Mouse (Mus musculus) intestine, postnatal 0 days (tissue): ENCODE results near the gene Nmt1. TPM values are rescaled to one million over a fixed set of nuclear protein-coding genes. Genes with fewer than 3 reads are reported as not detected.

Experiments used
- ATAC-seq: fragments of 200-750 bp; cut with Nextera tagmentation; 2 replicates; pipeline ENCODE4 v1.8.0; 2017; ENCODE audit warnings: mild to moderate bottlenecking, moderate TSS enrichment, moderate library complexity
- H3K27ac ChIP-seq: fragments of 300-500 bp; sonication (generic); 2 replicates; pipeline ENCODE4 v1.5.1; 2014; ENCODE audit warnings: mild to moderate bottlenecking, low read depth, low read length, moderate library complexity
- H3K27me3 ChIP-seq: fragments of 300-500 bp; sonication (generic); replicated peaks from 2 replicates; pipeline ENCODE4 v1.6.1; 2014; ENCODE audit warnings: low read length, mixed read lengths; ENCODE audit not compliant: control insufficient read depth, insufficient read depth
- H3K36me3 ChIP-seq: fragments of 300-500 bp; sonication (generic); 2 replicates; pipeline ENCODE4 v1.6.1; 2014; ENCODE audit warnings: mild to moderate bottlenecking, moderate library complexity; ENCODE audit not compliant: control insufficient read depth, insufficient read depth
- H3K4me1 ChIP-seq: fragments of 300-500 bp; sonication (generic); replicated peaks from 2 replicates; pipeline ENCODE4 v1.6.1; 2014; ENCODE audit warnings: antibody characterized with exemption, low read length, mixed read lengths; ENCODE audit not compliant: control insufficient read depth, insufficient read depth
- H3K4me2 ChIP-seq: fragments of 300-500 bp; sonication (generic); replicated peaks from 2 replicates; pipeline ENCODE4 v1.6.1; 2014; ENCODE audit warnings: low read depth, mild to moderate bottlenecking, moderate library complexity
- H3K4me3 ChIP-seq: fragments of 300-500 bp; sonication (generic); 2 replicates; pipeline ENCODE4 v1.5.1; 2014; ENCODE audit warnings: low read depth, low read length
- H3K9ac ChIP-seq: fragments of 300-500 bp; sonication (generic); 2 replicates; pipeline ENCODE4 v1.6.1; 2014; ENCODE audit warnings: mild to moderate bottlenecking, low read depth, low read length
- H3K9me3 ChIP-seq: fragments of 300-500 bp; sonication (generic); 2 replicates; pipeline ENCODE4 v1.6.1; 2016; ENCODE audit warnings: mixed run types; ENCODE audit not compliant: control insufficient read depth
- CTCF ChIP-seq: sonication (generic); IDR thresholded peaks from 2 replicates; pipeline ENCODE4 v1.5.1; 2016; ENCODE audit warnings: low read depth, mild to moderate bottlenecking, control low read depth, antibody characterized with exemption, moderate library complexity
- WGBS: fragments of 180-500 bp; shearing (Covaris S2); extraction: QIAGEN DNeasy Blood & Tissue Kit; methylation state at CpG from one replicate; pipeline ENCODE4 v1.1.7; 2014; 5-methylcytosine and 5-hydroxymethylcytosine counted together
- polyA plus RNA-seq: library from polyadenylated mRNA; unstranded; fragments of >200 nt; fragmentation: Nextera tagmentation; extraction: Ambion mirVana; gene quantifications from 2 replicates; pipeline ENCODE4 v1.2.1, GENCODE M21; 2015

Gene Nmt1
- polyA plus RNA-seq, 1 experiment from 2014 or later = 58.4 TPM

- no peak for ATAC-seq
- WGBS = 68% methylated on average over 8 of the region's 8 CpGs
- no peak for TF ChIP-seq CTCF
- Histone ChIP-seq H3K9me3 (no peaks in the 10 kb centered on the region), H3K36me3 (peaks cover 57% of the 10 kb centered on the region), H3K4me1 (no peaks in the 10 kb centered on the region), H3K4me3 (no peak overlapping the region), H3K4me2 (no peak overlapping the region), H3K9ac (no peak overlapping the region), H3K27ac (no peak overlapping the region), H3K27me3 (no peaks in the 10 kb centered on the region)
Measured at GRCm38 (mm10) chr11:103046286-103046685, 18.3 kb downstream of the Nmt1 start.

- no peaks in the 10 kb centered on the region for H3K4me1 ChIP-seq
- no peaks in the 10 kb centered on the region for H3K9me3 ChIP-seq
- no peak overlapping the region for H3K4me2 ChIP-seq
- no peak for TF ChIP-seq CTCF
- 84% methylated on average over 5 of the region's 5 CpGs for WGBS
- no peak overlapping the region for H3K4me3 ChIP-seq
- peaks cover 64% of the 10 kb centered on the region for H3K36me3 ChIP-seq
- H3K27ac ChIP-seq = no peak overlapping the region
- H3K9ac ChIP-seq = no peak overlapping the region
- no peaks in the 10 kb centered on the region for H3K27me3 ChIP-seq
- no peak for ATAC-seq
Measured at GRCm38 (mm10) chr11:103049611-103050010, 21.6 kb downstream of the Nmt1 start.

GRCm38 (mm10) chr11:103050153-103050552, 22.2 kb downstream of the Nmt1 start:
- Histone ChIP-seq H3K27me3 (no peaks in the 10 kb centered on the region), H3K27ac (no peak overlapping the region), H3K4me2 (no peak overlapping the region), H3K9ac (no peak overlapping the region), H3K9me3 (no peaks in the 10 kb centered on the region), H3K36me3 (peaks cover 61% of the 10 kb centered on the region), H3K4me1 (no peaks in the 10 kb centered on the region), H3K4me3 (no peak overlapping the region)
- no peak for ATAC-seq
- WGBS = 93% methylated on average over 9 of the region's 9 CpGs
- TF ChIP-seq CTCF = no peak

- Histone ChIP-seq H3K36me3 (peaks cover 61% of the 10 kb centered on the region), H3K4me1 (no peaks in the 10 kb centered on the region), H3K27ac (no peak overlapping the region; the same call in 1 of the 2 replicates), H3K9me3 (no peaks in the 10 kb centered on the region), H3K9ac (no peak overlapping the region), H3K4me2 (no peak overlapping the region), H3K4me3 (no peak overlapping the region), H3K27me3 (no peaks in the 10 kb centered on the region)
- no peak for TF ChIP-seq CTCF
- 44% methylated on average over 8 of the region's 8 CpGs for WGBS
- ATAC-seq = peak; percentile 22; the same call in 1 of the 2 replicates
Measured at GRCm38 (mm10) chr11:103051249-103051691, 23.3 kb downstream of the Nmt1 start.

- 86% methylated on average over 6 of the region's 6 CpGs for WGBS
- no peak for ATAC-seq
- peaks cover 62% of the 10 kb centered on the region for H3K36me3 ChIP-seq
- H3K4me2 ChIP-seq = no peak overlapping the region
- H3K4me1 ChIP-seq = no peaks in the 10 kb centered on the region
- no peak overlapping the region for H3K9ac ChIP-seq
- H3K9me3 ChIP-seq = no peaks in the 10 kb centered on the region
- no peak overlapping the region for H3K27ac ChIP-seq
- no peaks in the 10 kb centered on the region for H3K27me3 ChIP-seq
- H3K4me3 ChIP-seq = no peak overlapping the region
- TF ChIP-seq CTCF = no peak
Measured at GRCm38 (mm10) chr11:103052078-103052477, 24.1 kb downstream of the Nmt1 start.

GRCm38 (mm10) chr11:103053191-103054076, 25.4 kb downstream of the Nmt1 start:
- H3K27me3 ChIP-seq = no peaks in the 10 kb centered on the region
- H3K9ac ChIP-seq = no peak overlapping the region
- no peak overlapping the region for H3K27ac ChIP-seq
- no peak overlapping the region for H3K4me2 ChIP-seq
- TF ChIP-seq CTCF = no peak
- ATAC-seq = no peak
- peaks cover 71% of the 10 kb centered on the region for H3K36me3 ChIP-seq
- no peaks in the 10 kb centered on the region for H3K4me1 ChIP-seq
- 88% methylated on average over 18 of the region's 18 CpGs for WGBS
- no peaks in the 10 kb centered on the region for H3K9me3 ChIP-seq
- no peak overlapping the region for H3K4me3 ChIP-seq
